Mouse (Mus musculus): ENCODE data around the gene Srms. TPM values are rescaled to one million over a fixed set of nuclear protein-coding genes. Genes with fewer than 3 reads are reported as not detected.
A peak's percentile ranks its signal among the peaks of the same experiment; 100 is the strongest.
"Not testable (repeated sequence)": the region's sequence is repeated elsewhere in the genome, so short reads cannot be mapped to it uniquely, and the experiment has no call there.

The Srms gene
- total RNA-seq, 2 experiments from 2014 or later: not detected

GRCm38 (mm10) chr2:181224994-181225393 is 12.0 kb upstream of the Srms start:
- ATAC-seq (replicated peaks; ENCODE audit: low FRiP score, low TSS enrichment, poor library complexity, severe bottlenecking): no peak

DNA sequence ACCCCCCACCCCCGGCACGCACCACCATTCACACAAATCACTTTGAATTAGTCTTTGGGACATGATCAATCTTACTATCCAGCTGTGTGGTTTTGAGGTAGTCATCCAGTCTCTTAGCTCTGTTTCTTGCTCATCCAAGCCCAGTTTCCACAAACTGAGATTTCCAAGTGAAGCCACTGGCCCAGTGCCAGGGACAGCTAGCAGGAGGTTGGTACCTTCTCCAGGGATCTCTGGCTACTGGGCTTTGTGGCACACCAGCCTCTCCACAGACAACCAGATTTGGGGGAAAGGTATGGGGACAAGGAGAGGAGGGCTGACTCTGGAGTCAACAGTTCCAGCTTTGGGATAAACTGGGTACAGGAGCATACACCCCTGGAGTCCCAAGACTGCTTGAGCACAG is 7.4 kb upstream of the Srms start:
- ATAC-seq (replicated peaks; ENCODE audit: low FRiP score, low TSS enrichment, poor library complexity, severe bottlenecking): no peak

DNA sequence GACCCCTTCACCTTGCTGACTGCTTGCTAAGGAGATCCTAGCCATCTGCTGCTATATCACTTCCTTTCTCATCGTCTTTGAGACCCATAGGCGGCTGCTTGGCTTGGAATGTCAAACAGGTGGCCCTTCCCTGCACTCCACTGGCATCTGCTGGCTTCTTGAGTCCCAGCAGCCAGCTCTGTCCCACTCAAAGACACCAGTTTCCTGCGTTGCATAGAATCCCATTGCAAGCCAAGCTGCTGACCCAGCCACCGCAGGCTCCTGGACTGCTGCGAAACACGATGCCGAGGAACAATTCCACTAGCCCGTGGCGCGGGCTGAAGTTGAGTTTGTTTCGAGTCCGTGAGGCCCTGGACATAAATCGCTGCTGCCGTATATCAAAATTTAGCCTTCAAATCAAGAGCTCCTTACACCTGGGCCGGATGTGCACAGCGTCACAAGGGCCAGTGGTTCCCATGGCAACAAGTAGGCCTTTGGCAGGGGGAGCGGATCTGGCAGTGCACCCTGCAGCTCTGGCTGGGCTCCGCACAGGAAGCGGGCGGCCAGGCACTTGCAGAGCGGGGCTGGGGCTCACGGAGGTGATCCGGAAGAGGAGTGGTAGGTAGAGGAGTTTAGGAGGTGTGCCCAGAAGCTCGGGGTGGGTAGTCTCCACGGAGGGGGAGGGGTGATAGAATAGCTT is 6.7 kb upstream of the Srms start, which contains the start of gene Fndc11:
Gene Fndc11, plus strand, starts transcription at position 476 of the 679 bp plus-strand sequence.
- peak; percentile 69 for ATAC-seq (replicated peaks; ENCODE audit: low FRiP score, low TSS enrichment, poor library complexity, severe bottlenecking)

- no peak for ATAC-seq (replicated peaks; ENCODE audit: low FRiP score, low TSS enrichment, poor library complexity, severe bottlenecking)
Measured at GRCm38 (mm10) chr2:181218881-181219485, 6.0 kb upstream of the Srms start.

DNA sequence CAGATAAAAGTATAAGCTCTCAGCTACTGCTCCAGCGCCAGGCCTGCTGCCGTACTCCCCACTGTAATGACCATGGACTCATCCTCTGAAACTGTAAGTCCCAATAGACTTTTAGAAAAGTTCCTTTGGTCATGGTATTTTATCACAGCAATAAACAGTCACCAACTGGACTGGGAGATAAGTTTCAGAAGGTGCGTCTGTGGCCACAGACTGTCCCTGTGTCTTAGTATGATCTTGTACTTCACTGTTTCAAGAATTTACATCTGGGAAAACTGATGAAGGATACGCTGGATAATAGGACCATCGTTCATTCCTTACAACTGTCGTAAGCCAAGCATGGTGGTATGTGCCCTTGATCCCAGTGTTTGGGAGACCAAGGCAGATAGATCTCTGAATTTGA is 3.1 kb upstream of the Srms start:
- no peak for ATAC-seq (replicated peaks; ENCODE audit: low FRiP score, low TSS enrichment, poor library complexity, severe bottlenecking)

- peak; percentile 34; the same call in 1 of the 2 replicates for ATAC-seq (replicated peaks; ENCODE audit: low FRiP score, low TSS enrichment, poor library complexity, severe bottlenecking)
Measured at GRCm38 (mm10) chr2:181212389-181213020, 480 bp downstream of the Srms start.

GRCm38 (mm10) chr2:181206118-181206517 is 6.9 kb downstream of the Srms start:
- ATAC-seq (replicated peaks; ENCODE audit: low FRiP score, low TSS enrichment, poor library complexity, severe bottlenecking): peak; percentile 79

- ATAC-seq (replicated peaks; ENCODE audit: low FRiP score, low TSS enrichment, poor library complexity, severe bottlenecking): peak; percentile 31; the same call in 1 of the 2 replicates
Measured at GRCm38 (mm10) chr2:181205678-181206077, 7.3 kb downstream of the Srms start.

- no peak for ATAC-seq (replicated peaks; ENCODE audit: low FRiP score, low TSS enrichment, poor library complexity, severe bottlenecking)
Measured at GRCm38 (mm10) chr2:181202886-181203285, 10.1 kb downstream of the Srms start.

DNA sequence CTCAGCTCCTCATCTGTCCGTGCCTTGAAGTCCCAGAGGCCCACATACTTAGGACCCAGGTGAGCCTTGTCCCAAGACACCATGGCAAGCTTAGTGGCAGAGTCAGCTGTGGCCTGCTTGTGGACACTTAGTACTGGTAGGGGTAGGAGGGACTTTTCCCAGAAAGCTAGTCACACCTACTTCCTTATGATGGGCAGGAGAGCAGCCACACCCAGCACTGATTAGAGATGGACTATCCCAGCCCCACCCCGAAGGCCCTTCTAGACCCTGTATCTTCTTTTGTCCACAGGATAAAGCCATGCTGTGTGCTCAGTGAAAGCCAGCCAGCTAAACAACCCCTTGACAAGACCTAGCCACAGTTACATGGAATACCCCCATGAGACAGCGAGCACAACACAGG is 10.6 kb downstream of the Srms start, which contains the start of gene Ptk6:
Gene Ptk6, minus strand, starts transcription at position 368 of the 400 bp plus-strand sequence.
- no peak for ATAC-seq (replicated peaks; ENCODE audit: low FRiP score, low TSS enrichment, poor library complexity, severe bottlenecking)

- ATAC-seq (replicated peaks; ENCODE audit: low FRiP score, low TSS enrichment, poor library complexity, severe bottlenecking): no peak
Measured at GRCm38 (mm10) chr2:181201606-181202005, 11.4 kb downstream of the Srms start.

DNA sequence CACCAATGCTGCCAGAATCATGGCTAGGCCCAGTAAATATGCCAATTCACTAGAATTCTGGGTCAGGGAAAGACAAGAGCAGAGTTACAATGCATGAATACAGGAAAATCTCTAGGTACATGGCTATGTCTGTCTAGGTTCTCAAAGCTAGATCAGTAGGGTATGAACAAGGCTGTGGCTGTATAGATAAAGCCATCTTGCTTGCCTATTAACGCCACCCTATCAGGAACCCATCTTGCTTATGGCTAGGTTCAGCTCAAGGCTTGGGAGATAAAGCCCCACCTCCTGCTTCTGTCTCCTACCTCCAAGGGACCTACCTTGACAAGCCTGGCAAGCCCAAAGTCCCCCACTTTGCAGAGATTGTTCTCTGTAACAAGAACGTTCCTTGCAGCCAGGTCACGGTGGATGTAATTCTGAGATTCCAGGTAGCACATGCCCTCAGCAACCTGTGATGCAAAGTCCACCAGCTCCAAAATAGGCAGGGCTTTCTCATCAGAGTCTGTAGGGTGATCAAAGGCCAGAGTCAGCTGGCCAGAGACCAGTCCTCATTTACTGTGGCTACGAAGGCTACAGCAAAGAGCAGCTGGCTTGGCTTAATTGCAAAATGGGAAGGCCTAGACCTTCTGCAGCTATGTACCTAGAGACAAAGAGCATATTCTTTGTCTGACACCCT is 16.2 kb downstream of the Srms start:
- 0 out of 2 replicates have a peak, but pooled peaks have one; percentile 34 for ATAC-seq (replicated peaks; ENCODE audit: low FRiP score, low TSS enrichment, poor library complexity, severe bottlenecking)

GRCm38 (mm10) chr2:181193044-181193443 is 19.9 kb downstream of the Srms start:
- ATAC-seq (replicated peaks; ENCODE audit: low FRiP score, low TSS enrichment, poor library complexity, severe bottlenecking): no peak

DNA sequence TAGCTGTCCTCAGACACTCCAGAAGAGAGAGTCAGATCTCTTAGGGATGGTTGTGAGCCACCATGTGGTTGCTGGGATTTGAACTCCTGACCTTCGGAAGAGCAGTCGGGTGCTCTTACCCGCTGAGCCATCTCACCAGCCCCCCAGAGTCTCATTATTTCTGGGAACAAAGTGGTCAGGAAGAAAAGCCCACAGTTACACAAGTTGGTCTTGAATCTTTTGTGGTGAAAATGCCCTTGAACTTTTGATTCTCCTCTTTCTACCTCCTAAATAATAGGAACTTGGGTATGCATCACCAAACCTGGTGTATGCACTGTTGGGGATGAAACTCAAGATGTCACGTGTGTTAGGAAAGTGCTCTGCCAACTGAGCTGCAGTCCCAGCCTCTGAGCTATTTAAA is 21.0 kb downstream of the Srms start:
- ATAC-seq (replicated peaks; ENCODE audit: low FRiP score, low TSS enrichment, poor library complexity, severe bottlenecking): no peak

DNA sequence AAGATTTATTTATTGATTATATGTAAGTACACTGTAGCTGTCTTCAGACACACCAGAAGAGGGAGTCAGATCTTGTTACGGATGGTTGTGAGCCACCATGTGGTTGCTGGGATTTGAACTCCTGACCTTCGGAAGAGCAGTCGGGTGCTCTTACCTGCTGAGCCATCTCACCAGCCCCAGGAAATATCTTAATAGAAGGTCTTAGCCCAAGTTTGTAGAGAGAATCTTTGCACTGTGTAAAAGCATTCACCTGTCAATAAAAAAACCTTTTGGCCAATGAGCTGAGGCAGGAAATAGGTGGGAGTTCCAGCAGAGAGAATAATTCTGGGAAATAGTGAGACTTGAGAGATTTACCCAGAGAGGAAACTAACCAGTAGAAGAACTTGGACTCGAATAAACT is 21.6 kb downstream of the Srms start:
- not testable (repeated sequence) for ATAC-seq (replicated peaks; ENCODE audit: low FRiP score, low TSS enrichment, poor library complexity, severe bottlenecking)

DNA sequence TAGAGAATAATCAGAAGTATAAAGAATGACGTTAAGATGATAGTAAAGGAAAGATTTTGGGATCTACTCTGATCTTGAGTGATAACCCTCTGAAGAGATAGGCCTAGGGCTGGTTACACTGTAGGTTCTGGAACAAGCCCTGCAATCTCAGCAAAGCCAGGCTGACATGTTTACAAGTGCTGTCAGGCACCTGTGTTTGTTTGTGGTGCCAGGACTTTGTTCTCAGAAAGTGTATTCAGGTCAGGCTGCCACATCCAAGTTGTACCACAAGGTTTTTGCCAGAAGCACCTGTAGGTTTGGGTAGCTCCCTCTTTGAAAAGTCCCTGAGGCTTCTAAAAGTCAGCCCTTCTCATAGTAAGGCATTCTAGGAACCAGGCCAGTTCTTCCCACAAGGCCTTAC is 23.7 kb downstream of the Srms start:
- ATAC-seq (replicated peaks; ENCODE audit: low FRiP score, low TSS enrichment, poor library complexity, severe bottlenecking): no peak

- no peak for ATAC-seq (replicated peaks; ENCODE audit: low FRiP score, low TSS enrichment, poor library complexity, severe bottlenecking)
Measured at GRCm38 (mm10) chr2:181188681-181189080, 24.3 kb downstream of the Srms start.

DNA sequence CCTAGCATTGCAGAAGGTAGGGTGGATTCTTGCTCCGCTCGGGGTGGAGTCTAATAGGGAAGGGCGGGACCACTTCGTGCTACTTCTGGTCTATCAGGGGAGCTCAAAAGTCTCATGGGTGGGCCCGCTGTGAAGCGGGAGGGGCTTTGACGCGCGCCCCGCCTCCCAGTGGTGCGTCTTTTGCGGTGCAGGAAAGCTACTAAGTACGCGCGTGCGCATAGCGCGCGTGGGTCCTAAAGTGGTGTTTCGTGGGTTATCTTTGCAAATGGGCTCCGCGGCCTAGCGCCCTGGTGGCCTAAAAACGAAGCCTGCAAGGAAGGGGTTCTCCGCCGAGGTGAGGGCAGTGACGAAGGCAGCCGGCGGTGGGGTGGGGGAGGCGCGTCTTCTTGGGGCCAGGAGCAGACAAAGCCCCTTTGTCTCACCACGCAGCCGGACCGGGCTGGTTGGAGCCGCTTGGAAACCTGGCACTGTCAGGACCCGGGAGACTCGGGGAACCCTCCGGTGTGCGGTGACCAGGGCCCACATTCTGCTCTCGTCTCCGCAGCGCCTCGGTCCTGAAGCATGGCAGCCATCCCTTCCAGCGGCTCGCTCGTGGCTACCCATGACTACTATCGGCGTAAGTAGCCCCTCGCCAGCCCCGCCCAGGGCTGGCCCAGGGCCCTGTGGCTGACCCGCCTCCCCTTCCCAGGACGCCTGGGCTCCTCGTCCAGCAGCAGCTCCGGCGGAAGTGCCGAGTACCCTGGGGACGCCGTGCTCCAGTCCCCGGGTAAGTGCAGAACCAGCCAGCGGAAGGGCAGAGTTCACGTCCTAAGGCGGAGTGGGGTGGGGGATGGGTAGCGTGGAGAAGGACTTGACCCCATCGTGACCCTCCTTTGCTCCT is 25.6 kb downstream of the Srms start, which contains the start of gene Ppdpf:
Gene Ppdpf, plus strand, starts transcription at position 127 of the 880 bp plus-strand sequence.
- ATAC-seq (replicated peaks; ENCODE audit: low FRiP score, low TSS enrichment, poor library complexity, severe bottlenecking): peak; percentile 95

- peak; percentile 84 for ATAC-seq (replicated peaks; ENCODE audit: low FRiP score, low TSS enrichment, poor library complexity, severe bottlenecking)
Measured at GRCm38 (mm10) chr2:181186635-181187034, 26.4 kb downstream of the Srms start.

Data from megakaryocyte-erythroid progenitor cell, adult 5-6 weeks (primary cell).